Mouse (Mus musculus): ENCODE measurements around the gene Pde12. TPM values are rescaled to one million over a fixed set of nuclear protein-coding genes. Genes with fewer than 3 reads are reported as not detected.
A peak's percentile ranks its signal among the peaks of the same experiment; 100 is the strongest.

Pde12 gene
- total and polyA plus RNA-seq, 3 experiments, result 18.0 to 19.8 TPM; not detected in 1

DNA sequence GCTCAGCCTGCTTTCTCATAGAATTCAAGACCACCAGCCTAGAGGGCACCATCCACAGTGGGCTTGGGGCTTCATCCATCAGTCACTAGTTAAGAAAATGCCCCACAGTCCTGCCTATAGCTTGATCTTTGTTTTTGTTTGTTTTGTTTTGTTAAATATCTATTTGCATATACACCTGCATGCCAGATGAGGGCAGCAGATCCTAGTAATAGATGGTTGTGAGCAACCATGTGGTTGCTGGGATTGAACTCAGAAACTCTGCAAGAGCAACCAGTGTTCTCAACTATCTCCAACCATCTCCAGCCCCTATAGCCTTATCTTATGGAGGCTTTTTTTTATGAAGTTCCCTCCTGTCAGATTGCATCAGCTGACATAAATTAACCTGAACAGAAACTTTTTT is 17.8 kb downstream of the Pde12 start (continued):
- TF ChIP-seq USF1 (IDR thresholded peaks at IDR 0.05; ENCODE audit: low read depth, low read length) (no peak), JUND (IDR thresholded peaks at IDR 0.05; ENCODE audit: low read depth, low read length) (no peak), EP300 (IDR thresholded peaks at IDR 0.05; ENCODE audit: low read depth in 1 of 2, low read length in 2 of 2) (no peak), E2F4 (IDR thresholded peaks at IDR 0.05; ENCODE audit: borderline replicate concordance, low read depth, low read length) (no peak), ZMIZ1 (IDR thresholded peaks at IDR 0.05; ENCODE audit: low read depth, low read length) (no peak), NRF1 (IDR thresholded peaks at IDR 0.05; ENCODE audit: insufficient read depth, low read depth, low read length, poor library complexity, severe bottlenecking) (no peak), NELFE (IDR thresholded peaks at IDR 0.05; ENCODE audit: low read depth, low read length) (0 out of 2 replicates have a peak, but pooled peaks have one; percentile 18)

DNA sequence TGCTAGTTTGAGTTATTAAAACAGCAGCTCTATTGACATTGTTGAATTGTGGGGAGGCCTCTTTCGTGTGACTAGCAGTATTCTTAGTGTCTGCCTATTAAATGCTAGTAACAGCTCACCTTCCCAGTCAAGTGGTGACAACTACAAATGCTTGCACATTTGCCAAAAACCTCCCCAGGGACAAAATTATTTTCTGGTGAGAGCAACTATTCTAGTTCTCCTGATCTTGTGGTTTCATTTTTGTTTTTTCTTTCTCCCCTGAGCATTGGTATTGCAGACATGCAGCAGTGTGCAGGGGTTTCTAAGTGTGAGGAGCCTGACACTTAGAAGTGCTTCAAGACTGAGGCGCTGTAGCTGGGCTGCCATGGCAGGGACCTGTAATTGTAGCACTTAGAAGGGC is 21.9 kb downstream of the Pde12 start:
- Histone ChIP-seq H3K9me3 (replicated peaks; ENCODE audit: insufficient read depth, low read length) (no peaks in the 10 kb centered on the region), H3K36me3 (ENCODE audit: control insufficient read depth in 1 of 2, insufficient read depth in 2 of 2, low read length in 2 of 2) (peaks cover 8 to 47% of the 10 kb centered on the region in 2 experiments), H3K27ac (ENCODE audit: control insufficient read depth, low read depth, low read length) (no peak overlapping the region), H3K27me3 (ENCODE audit: control insufficient read depth in 1 of 2, insufficient read depth in 2 of 2, low read length in 2 of 2) (no peaks in the 10 kb centered on the region), H3K4me3 (ENCODE audit: control insufficient read depth in 1 of 2, insufficient read depth in 1 of 2, low read depth in 2 of 2, low read length in 2 of 2) (no peak overlapping the region), H3K4me1 (ENCODE audit: control insufficient read depth in 1 of 2, insufficient read depth in 2 of 2, low read length in 2 of 2) (peaks cover 3 to 7% of the 10 kb centered on the region in 2 experiments), H3K79me2 (ENCODE audit: control insufficient read depth, insufficient read depth, low read length, poor library complexity) (peaks cover 26% of the 10 kb centered on the region), H3K9ac (ENCODE audit: control insufficient read depth, low read depth, low read length, poor library complexity, severe bottlenecking) (no peak overlapping the region)
- no peak for DNase-seq (ENCODE audit: low read depth, low spot score)
- no peak for TF ChIP-seq CHD1 (IDR thresholded peaks at IDR 0.05; ENCODE audit: low read depth, low read length)
- TF ChIP-seq TCF12 (IDR thresholded peaks at IDR 0.05; ENCODE audit: low read depth, low read length), result no peak
- no peak for TF ChIP-seq NRF1 (IDR thresholded peaks at IDR 0.05; ENCODE audit: insufficient read depth, low read depth, low read length, poor library complexity, severe bottlenecking)
- TF ChIP-seq GATA1 (IDR thresholded peaks at IDR 0.05; ENCODE audit: low read depth, low read length), result no peak
- TF ChIP-seq ZKSCAN1 (IDR thresholded peaks at IDR 0.05; ENCODE audit: low read depth, low read length), result no peak
- TF ChIP-seq E2F4 (IDR thresholded peaks at IDR 0.05; ENCODE audit: borderline replicate concordance, low read depth, low read length), result no peak
- TF ChIP-seq RAD21 (IDR thresholded peaks at IDR 0.05; ENCODE audit: low read depth, low read length), result no peak
- TF ChIP-seq TBP (IDR thresholded peaks at IDR 0.05; ENCODE audit: low read depth, low read length), result no peak
- no peak for TF ChIP-seq BHLHE40 (IDR thresholded peaks at IDR 0.05; ENCODE audit: borderline replicate concordance, low read depth, low read length)
- no peak for TF ChIP-seq CHD2 (IDR thresholded peaks at IDR 0.05; ENCODE audit: low read length)

DNA sequence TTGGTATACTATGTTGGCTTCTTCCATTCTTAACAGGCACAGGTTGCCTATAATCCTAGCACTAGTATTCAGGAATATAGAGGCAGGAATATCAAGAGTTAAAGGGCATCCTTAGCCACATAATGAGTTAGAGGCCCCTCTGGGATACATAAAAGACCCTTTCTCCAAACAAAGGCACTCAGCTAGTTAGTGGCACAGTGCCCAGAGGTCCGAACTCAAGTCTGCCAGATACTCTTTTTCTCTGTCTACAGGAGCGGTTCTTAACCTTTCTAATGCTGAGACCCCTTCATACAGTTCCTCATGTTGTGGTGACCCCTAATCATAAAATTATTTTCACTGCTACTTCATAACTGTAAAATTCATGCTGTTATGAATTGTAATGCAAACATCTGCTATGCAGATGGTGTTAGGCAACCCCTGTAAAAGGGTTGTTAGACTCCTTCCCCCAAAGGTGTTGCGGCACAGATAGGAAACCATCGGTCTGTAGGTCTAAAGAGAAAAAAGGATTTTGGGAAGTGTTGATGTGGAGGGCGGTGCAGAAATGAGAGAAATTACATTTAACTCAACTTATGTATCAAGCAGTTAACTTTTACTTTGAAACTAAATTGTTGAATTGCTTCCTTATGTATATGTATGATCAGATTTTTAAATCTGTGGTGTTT is 23.6 kb downstream of the Pde12 start:
- Histone ChIP-seq H3K27me3 (ENCODE audit: control insufficient read depth in 1 of 2, insufficient read depth in 2 of 2, low read length in 2 of 2) (no peaks in the 10 kb centered on the region), H3K79me2 (ENCODE audit: control insufficient read depth, insufficient read depth, low read length, poor library complexity) (peaks cover 35% of the 10 kb centered on the region), H3K27ac (ENCODE audit: control insufficient read depth, low read depth, low read length) (no peak overlapping the region), H3K4me3 (ENCODE audit: control insufficient read depth in 1 of 2, insufficient read depth in 1 of 2, low read depth in 2 of 2, low read length in 2 of 2) (no peak overlapping the region), H3K4me1 (ENCODE audit: control insufficient read depth in 1 of 2, insufficient read depth in 2 of 2, low read length in 2 of 2) (peaks cover 3 to 13% of the 10 kb centered on the region in 2 experiments), H3K9ac (ENCODE audit: control insufficient read depth, low read depth, low read length, poor library complexity, severe bottlenecking) (no peak overlapping the region), H3K9me3 (replicated peaks; ENCODE audit: insufficient read depth, low read length) (no peaks in the 10 kb centered on the region), H3K36me3 (ENCODE audit: control insufficient read depth in 1 of 2, insufficient read depth in 2 of 2, low read length in 2 of 2) (peaks cover 20 to 37% of the 10 kb centered on the region in 2 experiments)
- TF ChIP-seq USF1 (IDR thresholded peaks at IDR 0.05; ENCODE audit: low read depth, low read length) (no peak), E2F4 (IDR thresholded peaks at IDR 0.05; ENCODE audit: borderline replicate concordance, low read depth, low read length) (no peak), NELFE (IDR thresholded peaks at IDR 0.05; ENCODE audit: low read depth, low read length) (no peak), MYB (IDR thresholded peaks at IDR 0.05; ENCODE audit: low read depth, low read length) (no peak), SMC3 (IDR thresholded peaks at IDR 0.05; ENCODE audit: low read depth, low read length) (no peak), CHD1 (IDR thresholded peaks at IDR 0.05; ENCODE audit: low read depth, low read length) (no peak), TCF12 (IDR thresholded peaks at IDR 0.05; ENCODE audit: low read depth, low read length) (no peak), MAX (IDR thresholded peaks at IDR 0.05; ENCODE audit: low read length) (no peak), NRF1 (IDR thresholded peaks at IDR 0.05; ENCODE audit: insufficient read depth, low read depth, low read length, poor library complexity, severe bottlenecking) (no peak), CTCF (IDR thresholded peaks at IDR 0.05 in 2 of 3, conservative IDR thresholded peaks at IDR 0.05 in 1 of 3; ENCODE audit: control insufficient read depth in 1 of 3, insufficient read depth in 1 of 3, low read depth in 2 of 3, low read length in 3 of 3, poor library complexity in 1 of 3, severe bottlenecking in 1 of 3) (no peak), KAT2A (conservative IDR thresholded peaks at IDR 0.05; ENCODE audit: low read depth, low read length) (no peak), CHD2 (IDR thresholded peaks at IDR 0.05; ENCODE audit: low read length) (no peak)
- no peak for DNase-seq (ENCODE audit: low read depth, low spot score)
